Mouse (Mus musculus): ENCODE results near the gene Bicd2. TPM values are rescaled to one million over a fixed set of nuclear protein-coding genes. Genes with fewer than 3 reads are reported as not detected.

The Bicd2 gene
- polyA plus RNA-seq, 1 experiment from 2014 or later = 24.0 TPM

DNA sequence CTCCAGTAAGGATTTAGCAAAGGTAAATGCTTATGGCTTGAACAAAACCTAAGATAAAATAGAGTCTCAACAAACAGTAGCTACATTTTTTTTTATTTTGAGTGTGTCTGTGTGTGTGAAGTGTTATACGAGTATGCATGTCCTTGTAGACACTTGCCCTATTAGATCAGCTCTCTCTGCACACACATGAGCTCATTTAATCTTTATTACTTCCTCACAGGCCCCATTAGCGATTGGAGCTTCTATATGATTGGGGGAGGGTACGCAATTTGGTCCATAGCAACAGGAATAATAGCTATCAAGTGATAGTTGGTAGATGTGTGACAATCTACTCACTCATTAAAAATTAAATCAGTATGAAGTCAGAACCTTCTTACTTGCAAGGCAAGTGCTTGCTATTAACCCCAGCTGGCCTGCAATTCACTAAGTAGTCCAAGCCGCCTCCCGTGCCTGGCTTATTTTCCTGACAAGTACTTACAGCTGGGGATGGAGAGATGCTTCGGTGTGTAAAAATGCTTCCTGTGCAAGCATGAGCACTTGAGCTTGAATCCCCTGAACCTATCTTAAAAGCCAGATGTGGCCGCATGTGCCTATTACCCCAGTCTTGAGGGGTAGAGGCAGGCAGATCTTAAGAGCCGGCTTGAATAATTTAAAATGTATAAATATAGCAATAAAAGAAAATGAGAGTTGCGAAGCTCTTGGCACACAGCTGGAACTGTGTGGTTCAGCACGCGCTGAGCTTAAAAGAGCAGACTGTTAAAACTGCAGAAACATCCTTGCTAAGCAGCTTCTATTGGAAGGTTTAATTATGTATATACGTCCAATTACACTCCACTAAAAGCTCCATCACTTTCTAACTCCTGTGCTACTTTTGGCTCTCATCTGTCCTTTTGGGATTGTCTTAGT, 6.1 kb upstream of the Bicd2 start:
- no peaks in the 10 kb centered on the region for H3K36me3 ChIP-seq (ENCODE audit: control insufficient read depth, insufficient read depth, low read length)
- H3K27ac ChIP-seq (ENCODE audit: low read depth) = no peak overlapping the region
- ATAC-seq (replicated peaks; ENCODE audit: low FRiP score, low TSS enrichment, low read depth) (no peak), DNase-seq (ENCODE audit: low spot score) (no peak)
- H3K4me3 ChIP-seq (ENCODE audit: low read depth, low read length) = no peak overlapping the region
- H3K9ac ChIP-seq (ENCODE audit: low read length) = no peak overlapping the region
- H3K4me1 ChIP-seq (replicated peaks; ENCODE audit: control insufficient read depth, insufficient read depth, low read length) = 0 out of 2 replicates have a peak, but pooled peaks cover under 1% of the 10 kb centered on the region
- no peaks in the 10 kb centered on the region for H3K27me3 ChIP-seq (replicated peaks; ENCODE audit: control insufficient read depth, insufficient read depth, low read length)
- WGBS = 71% methylated on average over 12 of the region's 12 CpGs
- H3K4me2 ChIP-seq (ENCODE audit: low read length) = no peak overlapping the region
- no peaks in the 10 kb centered on the region for H3K9me3 ChIP-seq (ENCODE audit: control insufficient read depth, low read length)

DNA sequence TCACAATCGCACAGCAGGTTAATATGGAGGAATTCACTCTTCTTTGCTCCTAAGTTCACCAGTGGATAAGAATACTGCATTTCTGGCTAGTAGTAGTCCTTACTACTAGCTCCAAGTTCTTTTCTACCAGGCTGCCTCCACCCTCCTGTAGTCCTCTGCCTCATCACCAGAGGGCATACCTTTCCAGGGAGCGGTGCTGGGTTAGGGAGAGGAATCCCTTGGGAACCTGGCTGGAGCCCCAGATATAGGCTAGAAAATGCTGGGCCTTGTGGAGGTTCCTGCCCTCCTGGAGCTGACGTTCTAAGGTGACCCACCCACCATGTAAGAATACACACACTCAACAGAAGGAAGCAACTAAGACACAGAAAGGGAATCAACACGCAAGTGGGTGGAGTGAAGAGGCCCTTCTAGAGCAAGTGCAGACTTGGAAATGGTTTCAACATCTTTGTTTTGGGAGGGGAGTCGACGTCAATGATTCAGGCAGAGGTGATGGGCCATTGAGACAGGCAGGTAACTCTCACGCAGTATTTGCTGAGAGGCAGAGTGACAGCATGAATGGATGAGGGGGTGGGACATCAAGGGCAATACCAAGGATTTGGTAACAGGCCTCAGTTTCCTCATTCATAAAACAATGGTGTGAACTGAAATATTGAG, 2.4 kb upstream of the Bicd2 start:
- DNase-seq (ENCODE audit: low spot score) (no peak), ATAC-seq (replicated peaks; ENCODE audit: low FRiP score, low TSS enrichment, low read depth) (no peak)
- no peak overlapping the region for H3K4me3 ChIP-seq (ENCODE audit: low read depth, low read length)
- H3K36me3 ChIP-seq (ENCODE audit: control insufficient read depth, insufficient read depth, low read length) = no peaks in the 10 kb centered on the region
- no peaks in the 10 kb centered on the region for H3K27me3 ChIP-seq (replicated peaks; ENCODE audit: control insufficient read depth, insufficient read depth, low read length)
- H3K9ac ChIP-seq (ENCODE audit: low read length) = no peak overlapping the region
- H3K4me1 ChIP-seq (replicated peaks; ENCODE audit: control insufficient read depth, insufficient read depth, low read length) = peaks cover 16% of the 10 kb centered on the region
- H3K9me3 ChIP-seq (ENCODE audit: control insufficient read depth, low read length) = no peaks in the 10 kb centered on the region
- WGBS = 73% methylated on average over 7 of the region's 7 CpGs
- H3K27ac ChIP-seq (ENCODE audit: low read depth) = no peak overlapping the region
- H3K4me2 ChIP-seq (ENCODE audit: low read length) = no peak overlapping the region

DNA sequence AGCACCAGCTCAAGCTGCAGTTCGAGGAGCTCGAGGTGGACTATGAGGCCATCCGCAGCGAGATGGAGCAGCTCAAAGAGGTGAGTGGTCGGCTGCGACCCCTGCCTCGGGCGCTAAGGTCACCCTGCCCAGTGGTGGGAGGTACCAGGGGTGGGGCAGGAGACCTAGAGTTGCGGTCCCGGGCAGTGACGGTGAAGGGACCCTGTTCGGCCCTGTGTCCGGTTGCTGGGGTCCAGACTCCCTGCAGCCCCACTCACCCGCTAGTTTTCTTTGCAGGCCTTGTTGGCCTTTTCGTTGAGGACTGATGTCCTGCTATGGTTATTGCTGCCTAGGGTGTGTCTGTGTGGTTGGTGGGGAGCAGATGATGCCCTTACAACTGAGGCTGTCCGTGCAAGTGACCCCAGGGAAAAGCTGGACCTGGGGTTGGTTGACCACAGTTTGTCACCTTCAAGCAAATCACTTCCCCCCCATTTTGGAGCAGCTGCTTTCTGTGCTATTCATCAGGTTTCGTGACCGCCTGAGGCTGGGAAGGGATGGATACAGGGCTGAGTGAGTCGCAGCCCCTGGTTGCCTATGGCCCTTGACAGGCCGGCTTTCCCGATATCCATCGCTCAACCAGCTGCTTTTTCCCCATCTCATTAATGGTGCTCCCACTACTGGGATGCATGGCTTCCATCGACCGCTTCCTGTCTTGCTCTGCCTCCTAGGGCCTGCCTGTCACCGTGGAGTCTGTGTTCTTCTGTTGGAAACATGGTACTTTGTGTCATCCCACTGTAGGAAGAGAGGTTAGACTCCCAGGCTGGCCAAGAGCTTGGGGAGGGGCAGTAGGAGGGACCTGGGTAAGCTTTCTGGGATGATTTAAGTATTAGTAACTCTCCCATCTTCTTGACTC, 692 bp downstream of the Bicd2 start:
- no peaks in the 10 kb centered on the region for H3K9me3 ChIP-seq (ENCODE audit: control insufficient read depth, low read length)
- peak overlapping the region; percentile 84 for H3K4me3 ChIP-seq (ENCODE audit: low read depth, low read length)
- peak overlapping the region; percentile 8; the same call in 1 of the 2 replicates for H3K27ac ChIP-seq (ENCODE audit: low read depth)
- H3K9ac ChIP-seq (ENCODE audit: low read length) = peak overlapping the region; percentile 83
- ATAC-seq (replicated peaks; ENCODE audit: low FRiP score, low TSS enrichment, low read depth) (peak; percentile 25), DNase-seq (ENCODE audit: low spot score) (no peak)
- peak overlapping the region; percentile 87 for H3K4me2 ChIP-seq (ENCODE audit: low read length)
- no peaks in the 10 kb centered on the region for H3K36me3 ChIP-seq (ENCODE audit: control insufficient read depth, insufficient read depth, low read length)
- H3K27me3 ChIP-seq (replicated peaks; ENCODE audit: control insufficient read depth, insufficient read depth, low read length) = no peaks in the 10 kb centered on the region
- 8% methylated on average over 25 of the region's 25 CpGs for WGBS
- peaks cover 21% of the 10 kb centered on the region for H3K4me1 ChIP-seq (replicated peaks; ENCODE audit: control insufficient read depth, insufficient read depth, low read length)

DNA sequence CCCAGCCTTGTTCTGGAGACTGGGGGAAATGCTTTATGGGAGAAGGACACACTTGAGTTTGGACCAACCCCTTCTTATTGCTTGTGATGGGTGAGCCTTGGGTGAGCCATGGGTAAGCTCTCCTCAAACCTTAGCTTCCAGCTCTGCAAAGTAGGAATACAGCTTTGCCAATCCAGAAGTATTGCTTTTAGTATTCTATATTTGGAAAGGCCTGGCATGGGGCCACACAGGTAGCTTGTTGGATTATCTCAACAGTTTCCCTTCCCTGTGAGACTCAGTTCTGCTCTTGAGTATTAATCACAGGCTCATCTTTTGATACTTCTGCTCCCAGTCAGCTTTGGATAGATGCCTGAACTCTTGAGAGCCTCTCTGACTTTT, 1.3 kb downstream of the Bicd2 start:
- ATAC-seq (replicated peaks; ENCODE audit: low FRiP score, low TSS enrichment, low read depth) = no peak

DNA sequence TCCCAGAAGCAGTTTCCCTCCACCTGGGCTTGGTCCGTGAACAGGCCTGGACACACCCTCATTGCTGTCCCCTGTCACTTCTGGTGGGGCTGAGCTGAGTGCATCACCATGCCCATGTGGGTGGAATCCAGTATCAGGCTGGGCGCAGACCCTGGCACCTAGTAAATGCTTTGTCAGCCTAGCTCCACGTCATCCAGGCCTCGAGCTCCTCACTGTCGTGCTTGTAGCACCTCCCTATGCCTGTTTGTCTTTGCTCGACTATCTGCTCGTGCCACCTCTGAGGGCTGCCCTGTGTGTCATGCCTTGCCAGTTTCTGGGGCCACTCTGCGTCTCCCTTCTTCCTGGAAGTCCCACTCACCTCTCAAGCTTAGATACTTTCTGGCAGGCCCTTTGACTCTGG, 3.2 kb downstream of the Bicd2 start:
- DNase-seq (ENCODE audit: low spot score) (no peak), ATAC-seq (replicated peaks; ENCODE audit: low FRiP score, low TSS enrichment, low read depth) (no peak)
- H3K4me1 ChIP-seq (replicated peaks; ENCODE audit: control insufficient read depth, insufficient read depth, low read length) = peaks cover 21% of the 10 kb centered on the region
- H3K9me3 ChIP-seq (ENCODE audit: control insufficient read depth, low read length) = no peaks in the 10 kb centered on the region
- no peak overlapping the region for H3K27ac ChIP-seq (ENCODE audit: low read depth)
- H3K27me3 ChIP-seq (replicated peaks; ENCODE audit: control insufficient read depth, insufficient read depth, low read length) = no peaks in the 10 kb centered on the region
- H3K9ac ChIP-seq (ENCODE audit: low read length) = no peak overlapping the region
- WGBS = 88% methylated on average over 8 of the region's 8 CpGs
- H3K4me3 ChIP-seq (ENCODE audit: low read depth, low read length) = no peak overlapping the region
- H3K4me2 ChIP-seq (ENCODE audit: low read length) = no peak overlapping the region
- no peaks in the 10 kb centered on the region for H3K36me3 ChIP-seq (ENCODE audit: control insufficient read depth, insufficient read depth, low read length)

More for the DNA sequence above, 1.3 kb downstream of the Bicd2 start:
- no peaks in the 10 kb centered on the region for H3K27me3 ChIP-seq (replicated peaks; ENCODE audit: control insufficient read depth, insufficient read depth, low read length)
- peak overlapping the region; percentile 87 for H3K4me2 ChIP-seq (ENCODE audit: low read length)
- no peaks in the 10 kb centered on the region for H3K36me3 ChIP-seq (ENCODE audit: control insufficient read depth, insufficient read depth, low read length)
- no peak overlapping the region for H3K27ac ChIP-seq (ENCODE audit: low read depth)
- H3K9ac ChIP-seq (ENCODE audit: low read length) = peak overlapping the region; percentile 83
- no peaks in the 10 kb centered on the region for H3K9me3 ChIP-seq (ENCODE audit: control insufficient read depth, low read length)
- DNase-seq (ENCODE audit: low spot score) = no peak
- peak overlapping the region; percentile 84 for H3K4me3 ChIP-seq (ENCODE audit: low read depth, low read length)
- peaks cover 21% of the 10 kb centered on the region for H3K4me1 ChIP-seq (replicated peaks; ENCODE audit: control insufficient read depth, insufficient read depth, low read length)

DNA sequence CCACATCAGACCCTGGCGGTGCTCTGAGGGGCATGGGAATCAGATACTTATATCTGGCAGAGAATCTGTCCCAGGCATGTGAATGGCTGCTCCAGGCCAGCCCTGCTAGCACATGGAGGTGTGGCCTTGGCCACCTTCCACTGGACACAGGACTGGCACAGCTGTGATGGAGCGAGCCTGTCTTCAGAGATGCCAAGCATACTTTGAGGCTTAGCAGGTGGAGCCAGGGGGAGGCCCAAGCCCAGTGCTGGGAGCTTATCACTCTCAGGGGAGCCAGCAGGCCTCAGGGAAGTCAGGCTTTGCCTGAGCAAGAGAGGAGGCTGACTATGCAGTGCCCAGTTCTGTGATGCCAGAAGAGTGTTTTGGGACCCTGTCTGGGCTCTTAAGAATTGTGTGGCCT, 4.1 kb downstream of the Bicd2 start:
- Histone ChIP-seq H3K4me1 (replicated peaks; ENCODE audit: control insufficient read depth, insufficient read depth, low read length) (peaks cover 20% of the 10 kb centered on the region), H3K4me3 (ENCODE audit: low read depth, low read length) (no peak overlapping the region), H3K27me3 (replicated peaks; ENCODE audit: control insufficient read depth, insufficient read depth, low read length) (no peaks in the 10 kb centered on the region), H3K9me3 (ENCODE audit: control insufficient read depth, low read length) (no peaks in the 10 kb centered on the region), H3K9ac (ENCODE audit: low read length) (no peak overlapping the region), H3K36me3 (ENCODE audit: control insufficient read depth, insufficient read depth, low read length) (no peaks in the 10 kb centered on the region), H3K27ac (ENCODE audit: low read depth) (no peak overlapping the region), H3K4me2 (ENCODE audit: low read length) (no peak overlapping the region)
- DNase-seq (ENCODE audit: low spot score) = no peak
- 64% methylated on average over 2 of the region's 2 CpGs for WGBS
- ATAC-seq (replicated peaks; ENCODE audit: low FRiP score, low TSS enrichment, low read depth) = no peak

DNA sequence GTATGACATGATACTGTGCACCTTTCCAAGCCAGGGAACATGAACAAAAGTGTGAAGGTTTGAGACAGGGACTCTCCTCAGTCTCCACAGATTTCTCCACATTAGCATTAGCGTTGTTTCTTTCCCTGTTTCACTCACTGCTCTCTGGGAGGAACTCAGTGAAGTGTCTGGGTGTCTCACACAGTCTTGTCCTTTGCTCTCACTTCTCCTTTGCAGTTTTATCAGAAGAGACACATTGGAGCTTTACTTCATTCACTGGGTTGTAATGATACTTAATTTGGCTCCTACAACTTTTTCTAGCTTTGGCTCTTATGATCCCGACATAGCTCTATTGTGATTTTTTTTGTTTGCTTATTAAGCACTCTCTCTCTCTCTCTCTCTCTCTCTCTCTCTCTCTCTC, 7.1 kb downstream of the Bicd2 start:
- Histone ChIP-seq H3K4me2 (ENCODE audit: low read length) (no peak overlapping the region), H3K9ac (ENCODE audit: low read length) (no peak overlapping the region), H3K36me3 (ENCODE audit: control insufficient read depth, insufficient read depth, low read length) (no peaks in the 10 kb centered on the region), H3K4me1 (replicated peaks; ENCODE audit: control insufficient read depth, insufficient read depth, low read length) (peaks cover 8% of the 10 kb centered on the region; the same call in 1 of the 2 replicates), H3K27ac (ENCODE audit: low read depth) (no peak overlapping the region), H3K9me3 (ENCODE audit: control insufficient read depth, low read length) (no peaks in the 10 kb centered on the region), H3K4me3 (ENCODE audit: low read depth, low read length) (no peak overlapping the region), H3K27me3 (replicated peaks; ENCODE audit: control insufficient read depth, insufficient read depth, low read length) (no peaks in the 10 kb centered on the region)
- ATAC-seq (replicated peaks; ENCODE audit: low FRiP score, low TSS enrichment, low read depth) = no peak
- WGBS = 76% methylated on average over 2 of the region's 2 CpGs
- no peak for DNase-seq (ENCODE audit: low spot score)

DNA sequence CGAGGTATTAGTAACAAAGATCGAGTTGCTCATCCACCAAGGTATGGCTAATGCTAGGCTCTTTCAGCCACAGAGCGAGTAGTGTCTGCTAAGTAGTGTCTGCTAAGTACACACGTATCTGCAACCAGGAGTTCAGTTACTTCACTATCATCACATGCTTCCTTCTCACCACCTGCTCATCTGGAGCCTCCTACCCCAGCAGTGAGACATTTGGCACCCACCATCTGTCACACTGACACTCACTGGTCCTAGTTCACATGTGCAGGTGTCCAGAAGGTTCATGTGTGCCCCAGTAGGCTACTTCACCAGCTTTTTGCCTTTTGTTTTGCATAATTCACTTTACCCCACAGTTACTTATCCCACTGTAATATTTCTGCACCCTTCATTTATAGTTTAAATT, 8.0 kb downstream of the Bicd2 start:
- no peak overlapping the region for H3K4me2 ChIP-seq (ENCODE audit: low read length)
- no peak overlapping the region for H3K27ac ChIP-seq (ENCODE audit: low read depth)
- DNase-seq (ENCODE audit: low spot score) (no peak), ATAC-seq (replicated peaks; ENCODE audit: low FRiP score, low TSS enrichment, low read depth) (no peak)
- H3K9ac ChIP-seq (ENCODE audit: low read length) = no peak overlapping the region
- no peaks in the 10 kb centered on the region for H3K27me3 ChIP-seq (replicated peaks; ENCODE audit: control insufficient read depth, insufficient read depth, low read length)
- no peak overlapping the region for H3K4me3 ChIP-seq (ENCODE audit: low read depth, low read length)
- 95% methylated on average over 4 of the region's 4 CpGs for WGBS
- H3K36me3 ChIP-seq (ENCODE audit: control insufficient read depth, insufficient read depth, low read length) = no peaks in the 10 kb centered on the region
- no peaks in the 10 kb centered on the region for H3K9me3 ChIP-seq (ENCODE audit: control insufficient read depth, low read length)
- H3K4me1 ChIP-seq (replicated peaks; ENCODE audit: control insufficient read depth, insufficient read depth, low read length) = peaks cover 7% of the 10 kb centered on the region; the same call in 1 of the 2 replicates

All from intestine, embryonic 14.5 days (tissue).